Mouse (Mus musculus): ENCODE measurements at regions not wholly inside any gene's neighbourhood (a gene's known extent, or its start where the extent isn't known, plus 50 kb on each side); places are given as distances from the start of the nearest gene placed in this dataset.

- H3K9ac ChIP-seq (ENCODE audit: insufficient read depth, low read depth): no peak overlapping the region
- DNase-seq (ENCODE audit: extremely low read depth): no peak
- no peaks in the 10 kb centered on the region for H3K9me3 ChIP-seq (replicated peaks; ENCODE audit: low read length)
- no peak for TF ChIP-seq JUND (conservative IDR thresholded peaks at IDR 0.05; ENCODE audit: low read depth, low read length)
- no peak for TF ChIP-seq MAZ (IDR thresholded peaks at IDR 0.05; ENCODE audit: low read depth, low read length)
- TF ChIP-seq JUN (IDR thresholded peaks at IDR 0.05; ENCODE audit: insufficient read depth, low read depth, low read length): no peak
- TF ChIP-seq MEF2A (IDR thresholded peaks at IDR 0.05; ENCODE audit: borderline replicate concordance, low read depth, low read length): no peak
- TF ChIP-seq TCF12 (IDR thresholded peaks at IDR 0.05; ENCODE audit: low read depth, low read length): no peak
- TF ChIP-seq CHD1 (IDR thresholded peaks at IDR 0.05; ENCODE audit: low read depth, low read length): no peak
- TF ChIP-seq MAFK (IDR thresholded peaks at IDR 0.05; ENCODE audit: insufficient replicate concordance, low read length): no peak
- no peak for TF ChIP-seq CHD2 (IDR thresholded peaks at IDR 0.05; ENCODE audit: low read length)
- TF ChIP-seq TBP (conservative IDR thresholded peaks at IDR 0.05; ENCODE audit: low read depth, low read length): no peak
- TF ChIP-seq IRF4 (IDR thresholded peaks at IDR 0.05; ENCODE audit: low read depth, low read length): no peak
- TF ChIP-seq ZMIZ1 (IDR thresholded peaks at IDR 0.05; ENCODE audit: low read depth, low read length): no peak
- no peak for TF ChIP-seq ELF1 (IDR thresholded peaks at IDR 0.05; ENCODE audit: low read depth, low read length)
- TF ChIP-seq HCFC1 (IDR thresholded peaks at IDR 0.05; ENCODE audit: low read depth, low read length): no peak
- TF ChIP-seq EP300 (IDR thresholded peaks at IDR 0.05; ENCODE audit: low read length): no peak
- no peak for TF ChIP-seq MYC (IDR thresholded peaks at IDR 0.05; ENCODE audit: low read depth, low read length)
- H3K79me2 ChIP-seq (replicated peaks; ENCODE audit: control insufficient read depth, extremely low read depth, insufficient read depth, poor library complexity, severe bottlenecking): no peaks in the 10 kb centered on the region
- in situ Hi-C loops (cut with MboI; ENCODE audit: low pct_ligation_motif_present, low pct_unique_long_range_greater_than_20kb, low sequenced_read_pairs): no loop called here
- H3K4me2 ChIP-seq (ENCODE audit: insufficient read depth, low read depth, poor library complexity, severe bottlenecking): no peak overlapping the region
- H3K36me3 ChIP-seq (replicated peaks in 1 of 2; ENCODE audit: control insufficient read depth in 1 of 2, insufficient read depth in 1 of 2, low read length in 1 of 2): no peaks in the 10 kb centered on the region
- dilution Hi-C loops (cut with MboI; ENCODE audit: extremely low pct_ligation_motif_present, extremely low pct_unique_long_range_greater_than_20kb, low sequenced_read_pairs): no loop called here
- H3K4me1 ChIP-seq (ENCODE audit: control insufficient read depth in 1 of 2, insufficient read depth in 2 of 2): 0 out of 4 replicates have a peak, but pooled peaks cover 0 to 5% of the 10 kb centered on the region in 2 experiments
- H3K27ac ChIP-seq (ENCODE audit: insufficient read depth, low read depth): no peak overlapping the region
- no peaks in the 10 kb centered on the region for H3K27me3 ChIP-seq (replicated peaks)
- no peak overlapping the region for H3K4me3 ChIP-seq (replicated peaks in 1 of 3; ENCODE audit: low read depth in 2 of 3, low read length in 2 of 3, poor library complexity in 1 of 3)
Observed at GRCm38 (mm10) chr1:39064781-39065180, 79.4 kb downstream of the Pdcl3 start.

GRCm38 (mm10) chr1:39067901-39068300 is 82.5 kb downstream of the Pdcl3 start:
- no peak for DNase-seq (ENCODE audit: extremely low read depth)
- dilution Hi-C loops (cut with MboI; ENCODE audit: extremely low pct_ligation_motif_present, extremely low pct_unique_long_range_greater_than_20kb, low sequenced_read_pairs) (no loop called here), in situ Hi-C loops (cut with MboI; ENCODE audit: low pct_ligation_motif_present, low pct_unique_long_range_greater_than_20kb, low sequenced_read_pairs) (no loop called here)
- Histone ChIP-seq H3K27me3 (replicated peaks) (no peaks in the 10 kb centered on the region), H3K4me1 (ENCODE audit: control insufficient read depth in 1 of 2, insufficient read depth in 2 of 2) (0 out of 4 replicates have a peak, but pooled peaks cover 0 to 5% of the 10 kb centered on the region in 2 experiments), H3K79me2 (replicated peaks; ENCODE audit: control insufficient read depth, extremely low read depth, insufficient read depth, poor library complexity, severe bottlenecking) (no peaks in the 10 kb centered on the region), H3K9ac (ENCODE audit: insufficient read depth, low read depth) (no peak overlapping the region), H3K27ac (ENCODE audit: insufficient read depth, low read depth) (no peak overlapping the region), H3K4me2 (ENCODE audit: insufficient read depth, low read depth, poor library complexity, severe bottlenecking) (no peak overlapping the region), H3K36me3 (replicated peaks in 1 of 2; ENCODE audit: control insufficient read depth in 1 of 2, insufficient read depth in 1 of 2, low read length in 1 of 2) (no peaks in the 10 kb centered on the region), H3K9me3 (replicated peaks; ENCODE audit: low read length) (no peaks in the 10 kb centered on the region), H3K4me3 (replicated peaks in 1 of 3; ENCODE audit: low read depth in 2 of 3, low read length in 2 of 3, poor library complexity in 1 of 3) (no peak overlapping the region)
- TF ChIP-seq TCF12 (IDR thresholded peaks at IDR 0.05; ENCODE audit: low read depth, low read length) (no peak), GABPA (IDR thresholded peaks at IDR 0.05; ENCODE audit: insufficient replicate concordance, low read depth, low read length) (no peak), ELF1 (IDR thresholded peaks at IDR 0.05; ENCODE audit: low read depth, low read length) (no peak), RAD21 (IDR thresholded peaks at IDR 0.05; ENCODE audit: low read depth, low read length) (no peak), PAX5 (IDR thresholded peaks at IDR 0.05; ENCODE audit: low read length) (no peak), MAZ (IDR thresholded peaks at IDR 0.05; ENCODE audit: low read depth, low read length) (no peak), JUN (IDR thresholded peaks at IDR 0.05; ENCODE audit: insufficient read depth, low read depth, low read length) (no peak), TBP (conservative IDR thresholded peaks at IDR 0.05; ENCODE audit: low read depth, low read length) (no peak), ZNF384 (IDR thresholded peaks at IDR 0.05; ENCODE audit: low read depth, low read length) (no peak), MEF2A (IDR thresholded peaks at IDR 0.05; ENCODE audit: borderline replicate concordance, low read depth, low read length) (no peak), CTCF (conservative IDR thresholded peaks at IDR 0.05 in 1 of 2, IDR thresholded peaks at IDR 0.05 in 1 of 2; ENCODE audit: low read depth in 2 of 2, low read length in 2 of 2) (no peak), MXI1 (IDR thresholded peaks at IDR 0.05; ENCODE audit: low read depth, low read length) (no peak), NELFE (IDR thresholded peaks at IDR 0.05; ENCODE audit: low read depth, low read length) (no peak), UBTF (IDR thresholded peaks at IDR 0.05; ENCODE audit: low read depth, low read length) (no peak), MYC (IDR thresholded peaks at IDR 0.05; ENCODE audit: low read depth, low read length) (no peak), ZC3H11A (IDR thresholded peaks at IDR 0.05; ENCODE audit: low read depth, low read length) (no peak), IRF4 (IDR thresholded peaks at IDR 0.05; ENCODE audit: low read depth, low read length) (no peak)
